Mouse (Mus musculus) layer of hippocampus, postnatal 25 days (tissue): ENCODE data around the gene Foxred2. TPM values are rescaled to one million over a fixed set of nuclear protein-coding genes. Genes with fewer than 3 reads are reported as not detected.

Experiments used
- total RNA-seq, 2 experiments: library from RNA; stranded (reverse); gene quantifications; 2 replicates each; pipeline ENCODE4 v1.2.3; 2021

Foxred2 gene
- total RNA-seq, 2 experiments from 2014 or later = 11.0 to 13.4 TPM

Other genes starting within 250 kb of the Foxred2 start
- gene Apol9b, start 227.7 kb downstream of the Foxred2 start, total RNA-seq = not detected
- 1 to 10 TPM; 4.0 to 4.8 TPM for gene Apol8, start 199.7 kb downstream of the Foxred2 start, total RNA-seq
- gene Myh9, start 114.5 kb downstream of the Foxred2 start, total RNA-seq = 10 to 100 TPM; 75.0 to 90.2 TPM
- gene Txn2, start 27.7 kb downstream of the Foxred2 start, total RNA-seq = 100 to 1,000 TPM; 115 to 140 TPM
- 100 to 1,000 TPM in 1 of 2 experiments, 10 to 100 TPM in 1; 91.1 to 109 TPM for gene Eif3d, start 14.1 kb upstream of the Foxred2 start, total RNA-seq
- 10 to 100 TPM; 35.5 to 40.7 TPM for gene Cacng2, start 163.3 kb upstream of the Foxred2 start, total RNA-seq
- 10 to 100 TPM; 22.8 to 26.0 TPM for gene Ift27, start 217.4 kb upstream of the Foxred2 start, total RNA-seq
- 10 to 100 TPM; 56.5 to 58.5 TPM for gene Pvalb, start 249.7 kb upstream of the Foxred2 start, total RNA-seq